Mouse (Mus musculus): ENCODE measurements around the gene Naa30. TPM values are rescaled to one million over a fixed set of nuclear protein-coding genes. Genes with fewer than 3 reads are reported as not detected.

Gene Naa30
- 8.5 TPM for polyA plus RNA-seq (2012; fragmentation: generic; extraction: Trizol)
- long read RNA-seq, experiment 1, partial matches to known transcripts: 5 of 5 reads
- long read RNA-seq, experiment 1, other reads (novel, unspliced or antisense): 0 of 5 reads
- long read RNA-seq, experiment 2, partial matches to known transcripts: 5 of 5 reads
- long read RNA-seq, experiment 2, other reads (novel, unspliced or antisense): 0 of 5 reads

DNA sequence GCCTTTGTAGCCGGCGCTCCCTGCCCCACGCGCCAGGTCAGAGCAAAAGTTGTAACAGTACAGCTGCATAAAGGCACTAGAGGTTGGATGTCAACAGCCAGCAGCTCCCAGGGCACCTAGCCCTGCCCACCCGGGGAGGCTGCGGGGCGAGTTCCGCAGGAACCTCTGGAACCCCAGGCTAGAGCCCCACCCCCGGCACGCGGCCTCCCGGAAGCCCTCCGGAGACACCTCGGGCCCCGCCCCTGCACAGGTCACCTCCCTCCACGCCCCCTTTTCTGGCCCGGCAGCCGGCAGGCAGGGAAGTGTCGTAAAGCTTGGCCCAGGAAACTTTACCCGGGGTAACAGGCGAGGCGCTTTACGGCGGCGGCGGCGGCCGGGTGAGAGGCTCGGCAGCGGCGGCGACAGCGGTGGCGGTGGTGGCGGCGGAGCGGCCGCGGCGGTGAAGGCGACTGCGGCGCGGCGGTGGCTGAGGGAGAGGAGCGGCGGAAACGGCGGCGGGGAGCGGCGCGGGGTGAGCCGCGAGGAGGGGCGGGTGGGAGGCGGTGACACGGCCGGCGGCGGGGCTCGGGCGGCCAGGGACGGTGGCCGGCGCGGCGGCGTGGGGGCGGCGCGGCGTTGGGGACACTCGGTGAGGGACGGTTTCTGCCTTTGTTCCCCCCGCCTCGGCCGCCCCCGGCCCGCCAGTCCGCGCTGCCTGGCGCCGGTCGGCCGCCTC lies at the start of gene Naa30:
Gene Naa30, plus strand, starts transcription at position 360 of the 715 bp plus-strand sequence.
- Histone ChIP-seq H3K79me3 (ENCODE audit: low read depth) (peaks cover 38% of the 10 kb centered on the region), H3K36me3 (ENCODE audit: control insufficient read depth, insufficient read depth) (peaks cover 25% of the 10 kb centered on the region), H3K27me3 (ENCODE audit: control insufficient read depth, insufficient read depth, insufficient read length) (no peaks in the 10 kb centered on the region), H3ac (ENCODE audit: control insufficient read depth, insufficient read length, low read depth) (peak within 1 kb of the TSS; percentile 98), H3K4me3 (ENCODE audit: insufficient read depth, poor library complexity, severe bottlenecking) (peak within 1 kb of the TSS; percentile 74), H3K79me2 (ENCODE audit: control insufficient read depth, insufficient read depth) (peaks cover 47% of the 10 kb centered on the region)
- TF ChIP-seq MAX (IDR thresholded peaks at IDR 0.05) (peak; percentile 14), FOSL1 (IDR thresholded peaks at IDR 0.05; ENCODE audit: insufficient read depth, low read length, poor library complexity, severe bottlenecking) (no peak), USF1 (IDR thresholded peaks at IDR 0.05; ENCODE audit: low read depth) (no peak), MYOG (IDR thresholded peaks at IDR 0.05; ENCODE audit: control insufficient read depth, extremely low read depth, insufficient read length) (no peak), CTCF (IDR thresholded peaks at IDR 0.05; ENCODE audit: control insufficient read depth, insufficient read depth, insufficient read length) (no peak)

DNA sequence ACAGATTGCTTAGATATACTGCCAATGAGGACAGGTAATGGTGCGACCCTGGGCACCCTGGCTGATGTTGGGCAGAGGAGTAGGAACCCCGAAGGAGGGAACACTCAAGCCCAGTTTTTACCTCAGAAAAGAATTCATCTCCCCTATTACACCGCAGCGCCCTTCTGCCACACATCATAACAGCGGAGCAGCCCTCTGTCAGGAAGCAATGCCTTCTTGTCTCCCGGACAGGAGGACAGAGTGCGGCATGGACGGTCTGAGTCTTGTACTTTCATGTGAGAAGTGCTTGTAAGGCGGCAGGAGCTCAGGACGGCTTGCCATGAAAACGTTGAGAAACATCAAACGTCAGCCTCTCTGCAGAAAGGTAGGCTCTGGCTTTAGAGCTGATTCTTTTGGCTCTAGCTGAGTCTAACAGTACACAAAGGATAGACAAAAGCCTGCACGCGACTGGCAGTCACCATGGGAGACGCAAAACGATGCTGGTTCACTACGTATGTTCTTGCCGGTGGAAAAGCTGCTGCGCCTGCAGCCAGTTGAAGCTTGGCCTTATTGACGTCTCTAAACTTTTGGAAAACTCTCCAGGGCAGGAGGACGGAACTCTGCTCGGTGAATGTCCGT lies 44.8 kb upstream of the Naa30 start:
- TF ChIP-seq CEBPB (IDR thresholded peaks at IDR 0.05; ENCODE audit: low read depth) (no peak), FOSL1 (IDR thresholded peaks at IDR 0.05; ENCODE audit: insufficient read depth, low read length, poor library complexity, severe bottlenecking) (no peak), MAX (IDR thresholded peaks at IDR 0.05) (no peak), MYOD1 (IDR thresholded peaks at IDR 0.05; ENCODE audit: control insufficient read depth, insufficient read length, low read depth) (no peak), CTCF (IDR thresholded peaks at IDR 0.05; ENCODE audit: control insufficient read depth, insufficient read depth, insufficient read length) (no peak), MYOG (IDR thresholded peaks at IDR 0.05; ENCODE audit: control insufficient read depth, extremely low read depth, insufficient read length) (no peak), USF1 (IDR thresholded peaks at IDR 0.05; ENCODE audit: low read depth) (no peak)
- H3K27me3 ChIP-seq (ENCODE audit: control insufficient read depth, insufficient read depth, insufficient read length): peaks cover 11% of the 10 kb centered on the region
- no peaks in the 10 kb centered on the region for H3K79me2 ChIP-seq (ENCODE audit: control insufficient read depth, insufficient read depth)
- no peak overlapping the region for H3ac ChIP-seq (ENCODE audit: control insufficient read depth, insufficient read length, low read depth)
- no peak overlapping the region for H3K4me3 ChIP-seq (ENCODE audit: insufficient read depth, poor library complexity, severe bottlenecking)
- no peaks in the 10 kb centered on the region for H3K79me3 ChIP-seq (ENCODE audit: low read depth)
- H3K36me3 ChIP-seq (ENCODE audit: control insufficient read depth, insufficient read depth): no peaks in the 10 kb centered on the region

- Histone ChIP-seq H3K27me3 (ENCODE audit: control insufficient read depth, insufficient read depth, insufficient read length) (peaks cover 11% of the 10 kb centered on the region), H3ac (ENCODE audit: control insufficient read depth, insufficient read length, low read depth) (no peak overlapping the region), H3K79me2 (ENCODE audit: control insufficient read depth, insufficient read depth) (no peaks in the 10 kb centered on the region), H3K79me3 (ENCODE audit: low read depth) (no peaks in the 10 kb centered on the region), H3K36me3 (ENCODE audit: control insufficient read depth, insufficient read depth) (no peaks in the 10 kb centered on the region), H3K4me3 (ENCODE audit: insufficient read depth, poor library complexity, severe bottlenecking) (no peak overlapping the region)
- no peak for TF ChIP-seq MYOD1 (IDR thresholded peaks at IDR 0.05; ENCODE audit: control insufficient read depth, insufficient read length, low read depth)
- no peak for TF ChIP-seq MAX (IDR thresholded peaks at IDR 0.05)
- no peak for TF ChIP-seq CEBPB (IDR thresholded peaks at IDR 0.05; ENCODE audit: low read depth)
- TF ChIP-seq USF1 (IDR thresholded peaks at IDR 0.05; ENCODE audit: low read depth): no peak
- TF ChIP-seq MYOG (IDR thresholded peaks at IDR 0.05; ENCODE audit: control insufficient read depth, extremely low read depth, insufficient read length): no peak
- TF ChIP-seq CTCF (IDR thresholded peaks at IDR 0.05; ENCODE audit: control insufficient read depth, insufficient read depth, insufficient read length): no peak
- no peak for TF ChIP-seq FOSL1 (IDR thresholded peaks at IDR 0.05; ENCODE audit: insufficient read depth, low read length, poor library complexity, severe bottlenecking)
These were observed 43.3 kb upstream of the Naa30 start for GRCm38 (mm10) chr14:49128544-49129263.

GRCm38 (mm10) chr14:49132391-49132790 lies 39.6 kb upstream of the Naa30 start:
- TF ChIP-seq CEBPB (IDR thresholded peaks at IDR 0.05; ENCODE audit: low read depth) (no peak), CTCF (IDR thresholded peaks at IDR 0.05; ENCODE audit: control insufficient read depth, insufficient read depth, insufficient read length) (no peak), MYOD1 (IDR thresholded peaks at IDR 0.05; ENCODE audit: control insufficient read depth, insufficient read length, low read depth) (no peak), MAX (IDR thresholded peaks at IDR 0.05) (no peak), MYOG (IDR thresholded peaks at IDR 0.05; ENCODE audit: control insufficient read depth, extremely low read depth, insufficient read length) (no peak), FOSL1 (IDR thresholded peaks at IDR 0.05; ENCODE audit: insufficient read depth, low read length, poor library complexity, severe bottlenecking) (no peak), USF1 (IDR thresholded peaks at IDR 0.05; ENCODE audit: low read depth) (no peak)
- Histone ChIP-seq H3ac (ENCODE audit: control insufficient read depth, insufficient read length, low read depth) (no peak overlapping the region), H3K4me3 (ENCODE audit: insufficient read depth, poor library complexity, severe bottlenecking) (no peak overlapping the region), H3K27me3 (ENCODE audit: control insufficient read depth, insufficient read depth, insufficient read length) (peaks cover 3% of the 10 kb centered on the region), H3K79me2 (ENCODE audit: control insufficient read depth, insufficient read depth) (no peaks in the 10 kb centered on the region), H3K36me3 (ENCODE audit: control insufficient read depth, insufficient read depth) (no peaks in the 10 kb centered on the region), H3K79me3 (ENCODE audit: low read depth) (no peaks in the 10 kb centered on the region)

GRCm38 (mm10) chr14:49138171-49138570 lies 33.9 kb upstream of the Naa30 start:
- no peaks in the 10 kb centered on the region for H3K36me3 ChIP-seq (ENCODE audit: control insufficient read depth, insufficient read depth)
- no peaks in the 10 kb centered on the region for H3K27me3 ChIP-seq (ENCODE audit: control insufficient read depth, insufficient read depth, insufficient read length)
- H3K79me3 ChIP-seq (ENCODE audit: low read depth): no peaks in the 10 kb centered on the region
- no peaks in the 10 kb centered on the region for H3K79me2 ChIP-seq (ENCODE audit: control insufficient read depth, insufficient read depth)
- no peak overlapping the region for H3ac ChIP-seq (ENCODE audit: control insufficient read depth, insufficient read length, low read depth)
- TF ChIP-seq MYOG (IDR thresholded peaks at IDR 0.05; ENCODE audit: control insufficient read depth, extremely low read depth, insufficient read length) (no peak), MYOD1 (IDR thresholded peaks at IDR 0.05; ENCODE audit: control insufficient read depth, insufficient read length, low read depth) (no peak), USF1 (IDR thresholded peaks at IDR 0.05; ENCODE audit: low read depth) (no peak), MAX (IDR thresholded peaks at IDR 0.05) (no peak), CEBPB (IDR thresholded peaks at IDR 0.05; ENCODE audit: low read depth) (no peak), CTCF (IDR thresholded peaks at IDR 0.05; ENCODE audit: control insufficient read depth, insufficient read depth, insufficient read length) (no peak)
- H3K4me3 ChIP-seq (ENCODE audit: insufficient read depth, poor library complexity, severe bottlenecking): no peak overlapping the region

Measured in C2C12 (cell line).